Mouse (Mus musculus): ENCODE measurements around the gene Ncl. TPM values are rescaled to one million over a fixed set of nuclear protein-coding genes. Genes with fewer than 3 reads are reported as not detected.
"Not testable (repeated sequence)": the region's sequence is repeated elsewhere in the genome, so short reads cannot be mapped to it uniquely, and the experiment has no call there.

Gene Ncl
- polyA plus RNA-seq, 1 experiment from 2014 or later: 518 TPM

DNA sequence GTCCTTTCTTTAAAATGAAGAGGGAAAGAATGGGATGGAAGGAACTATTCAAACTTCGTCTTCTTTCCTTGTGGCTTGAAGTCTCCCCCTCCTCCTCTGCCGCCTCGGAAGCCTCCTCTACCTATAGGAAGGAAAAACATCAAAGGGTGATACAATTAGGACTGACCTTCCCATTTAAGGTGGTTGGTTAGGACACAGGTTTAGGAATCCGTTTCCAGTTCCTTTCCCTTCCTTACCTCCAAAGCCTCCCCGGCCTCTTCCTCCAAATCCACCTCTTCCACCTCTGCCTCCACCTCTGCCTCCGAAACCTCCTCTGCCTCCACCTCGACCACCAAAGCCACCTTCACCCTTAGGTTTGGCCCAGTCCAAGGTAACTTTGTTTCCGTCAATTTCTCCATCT lies 8.6 kb downstream of the Ncl start:
- no peak overlapping the region for H3K4me3 ChIP-seq
- WGBS: 84% methylated on average over 8 of the region's 8 CpGs
- no peaks in the 10 kb centered on the region for H3K9me3 ChIP-seq
- DNase-seq (ENCODE audit: low spot score): no peak
- no peak overlapping the region for H3K27ac ChIP-seq
- no peaks in the 10 kb centered on the region for H3K4me1 ChIP-seq
- H3K36me3 ChIP-seq: peaks cover 94% of the 10 kb centered on the region
- H3K27me3 ChIP-seq (ENCODE audit: insufficient read depth, poor library complexity, severe bottlenecking): no peaks in the 10 kb centered on the region

DNA sequence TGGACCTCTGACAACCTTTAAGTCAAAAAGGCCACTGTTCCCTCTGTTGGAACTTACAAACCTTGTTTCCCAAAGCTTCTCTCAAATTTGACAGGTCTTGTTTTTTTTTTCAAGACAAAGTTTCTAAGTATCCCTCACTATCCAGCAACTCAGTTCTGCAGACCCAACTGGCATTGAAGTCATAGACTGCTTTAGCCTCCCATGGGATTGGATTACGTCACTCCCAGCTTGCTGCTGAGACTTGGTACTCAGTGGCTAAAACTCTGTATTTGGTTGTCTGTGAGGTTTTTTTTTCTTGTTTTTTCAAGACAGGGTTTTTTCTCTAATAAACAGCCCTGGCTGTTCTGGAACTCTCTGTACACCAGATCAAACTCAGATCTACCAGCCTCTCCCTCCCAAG lies 9.5 kb downstream of the Ncl start:
- DNase-seq (ENCODE audit: low spot score): no peak
- WGBS: 86% methylated on average over 1 of the region's 1 CpGs
- Histone ChIP-seq H3K36me3 (peaks cover 85% of the 10 kb centered on the region), H3K4me1 (no peaks in the 10 kb centered on the region), H3K9me3 (no peaks in the 10 kb centered on the region), H3K27me3 (ENCODE audit: insufficient read depth, poor library complexity, severe bottlenecking) (no peaks in the 10 kb centered on the region), H3K4me3 (no peak overlapping the region), H3K27ac (no peak overlapping the region)

DNA sequence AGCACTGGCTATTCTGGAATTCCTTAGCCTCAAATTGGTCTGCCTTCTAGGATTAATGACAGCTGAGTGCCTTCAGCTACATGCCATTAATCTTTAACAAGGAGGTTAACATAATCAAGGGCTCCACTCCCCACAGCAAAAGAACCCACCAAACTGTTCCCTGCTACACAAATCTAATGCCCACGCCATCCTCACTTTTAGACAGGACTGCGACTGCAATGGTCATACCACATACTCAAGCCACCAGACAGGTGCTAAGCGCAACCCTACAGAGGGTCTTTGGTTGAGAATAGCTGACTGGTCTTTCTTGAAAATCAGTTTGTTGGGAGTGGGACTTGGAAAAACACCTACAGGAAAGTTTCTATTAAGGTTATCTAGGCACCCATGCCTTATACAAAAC lies 10.0 kb downstream of the Ncl start:
- 89% methylated on average over 3 of the region's 3 CpGs for WGBS
- Histone ChIP-seq H3K27me3 (ENCODE audit: insufficient read depth, poor library complexity, severe bottlenecking) (no peaks in the 10 kb centered on the region), H3K36me3 (peaks cover 80% of the 10 kb centered on the region), H3K9me3 (no peaks in the 10 kb centered on the region), H3K4me3 (no peak overlapping the region), H3K27ac (no peak overlapping the region), H3K4me1 (no peaks in the 10 kb centered on the region)
- DNase-seq (ENCODE audit: low spot score): no peak

DNA sequence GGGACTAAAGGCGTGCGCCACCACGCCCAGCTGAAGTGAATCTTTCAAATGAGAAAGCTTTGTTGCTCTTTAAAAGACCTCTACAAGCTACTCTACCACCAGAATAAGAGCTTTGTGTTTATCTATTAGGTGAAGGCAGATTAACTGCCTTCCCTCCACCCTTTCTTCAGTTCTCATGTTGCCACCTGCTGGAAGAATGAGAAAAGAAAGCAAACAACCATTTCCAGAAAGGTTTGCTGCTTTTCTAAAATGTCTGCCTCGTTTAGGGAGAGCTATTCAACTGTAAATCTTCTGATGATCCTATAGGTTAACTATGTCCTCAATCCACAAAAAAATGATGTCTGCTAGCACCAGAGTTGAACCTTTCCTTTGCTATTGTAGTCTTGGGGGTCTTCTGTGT lies 10.4 kb downstream of the Ncl start:
- no peaks in the 10 kb centered on the region for H3K27me3 ChIP-seq (ENCODE audit: insufficient read depth, poor library complexity, severe bottlenecking)
- WGBS: 78% methylated on average over 4 of the region's 4 CpGs
- H3K27ac ChIP-seq: no peak overlapping the region
- no peak overlapping the region for H3K4me3 ChIP-seq
- H3K4me1 ChIP-seq: no peaks in the 10 kb centered on the region
- DNase-seq (ENCODE audit: low spot score): no peak
- peaks cover 76% of the 10 kb centered on the region for H3K36me3 ChIP-seq
- H3K9me3 ChIP-seq: no peaks in the 10 kb centered on the region

DNA sequence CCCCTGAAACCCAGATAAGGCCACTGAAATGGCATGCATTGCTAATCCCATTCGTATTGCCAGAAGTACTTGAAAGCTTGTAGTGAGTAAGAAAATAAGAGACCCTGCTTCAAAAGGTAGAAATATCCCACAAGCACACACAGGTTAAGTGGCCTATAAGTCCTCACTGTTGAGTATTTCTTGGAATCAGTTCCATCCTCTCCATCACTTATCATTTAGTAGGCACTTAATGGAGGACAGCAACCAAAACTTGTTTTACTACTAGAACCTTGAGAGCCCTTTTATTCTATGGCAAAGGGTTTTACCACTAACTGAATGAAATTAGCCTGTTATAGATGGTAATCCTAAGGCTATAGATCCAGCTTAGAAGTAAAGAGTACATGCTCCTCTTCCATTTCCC lies 11.1 kb downstream of the Ncl start:
- Histone ChIP-seq H3K27ac (no peak overlapping the region), H3K4me1 (no peaks in the 10 kb centered on the region), H3K36me3 (peaks cover 69% of the 10 kb centered on the region), H3K9me3 (no peaks in the 10 kb centered on the region), H3K4me3 (no peak overlapping the region), H3K27me3 (ENCODE audit: insufficient read depth, poor library complexity, severe bottlenecking) (no peaks in the 10 kb centered on the region)
- DNase-seq (ENCODE audit: low spot score): no peak
- WGBS: 59% methylated on average over 1 of the region's 1 CpGs

DNA sequence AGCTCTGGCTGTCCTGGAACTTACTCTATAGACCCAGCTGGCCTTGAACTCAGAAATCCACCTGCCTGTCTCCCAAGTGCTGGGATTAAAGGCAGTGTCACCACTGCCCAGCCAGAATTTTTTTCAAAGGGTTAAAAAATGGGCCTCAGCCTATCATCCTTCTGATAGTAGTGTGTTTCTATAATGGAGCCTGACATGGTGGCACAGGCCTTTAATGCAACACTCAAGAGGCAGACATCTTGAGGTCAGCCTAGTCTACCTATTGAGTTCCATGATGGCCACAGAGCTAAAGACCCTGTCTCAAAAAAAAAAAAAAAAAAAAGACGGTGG lies 11.5 kb downstream of the Ncl start:
- WGBS: 56% methylated on average over 1 of the region's 1 CpGs
- no peak overlapping the region for H3K27ac ChIP-seq
- H3K36me3 ChIP-seq: peaks cover 65% of the 10 kb centered on the region
- no peak for DNase-seq (ENCODE audit: low spot score)
- H3K4me3 ChIP-seq: no peak overlapping the region
- H3K27me3 ChIP-seq (ENCODE audit: insufficient read depth, poor library complexity, severe bottlenecking): no peaks in the 10 kb centered on the region
- H3K9me3 ChIP-seq: no peaks in the 10 kb centered on the region
- H3K4me1 ChIP-seq: no peaks in the 10 kb centered on the region

DNA sequence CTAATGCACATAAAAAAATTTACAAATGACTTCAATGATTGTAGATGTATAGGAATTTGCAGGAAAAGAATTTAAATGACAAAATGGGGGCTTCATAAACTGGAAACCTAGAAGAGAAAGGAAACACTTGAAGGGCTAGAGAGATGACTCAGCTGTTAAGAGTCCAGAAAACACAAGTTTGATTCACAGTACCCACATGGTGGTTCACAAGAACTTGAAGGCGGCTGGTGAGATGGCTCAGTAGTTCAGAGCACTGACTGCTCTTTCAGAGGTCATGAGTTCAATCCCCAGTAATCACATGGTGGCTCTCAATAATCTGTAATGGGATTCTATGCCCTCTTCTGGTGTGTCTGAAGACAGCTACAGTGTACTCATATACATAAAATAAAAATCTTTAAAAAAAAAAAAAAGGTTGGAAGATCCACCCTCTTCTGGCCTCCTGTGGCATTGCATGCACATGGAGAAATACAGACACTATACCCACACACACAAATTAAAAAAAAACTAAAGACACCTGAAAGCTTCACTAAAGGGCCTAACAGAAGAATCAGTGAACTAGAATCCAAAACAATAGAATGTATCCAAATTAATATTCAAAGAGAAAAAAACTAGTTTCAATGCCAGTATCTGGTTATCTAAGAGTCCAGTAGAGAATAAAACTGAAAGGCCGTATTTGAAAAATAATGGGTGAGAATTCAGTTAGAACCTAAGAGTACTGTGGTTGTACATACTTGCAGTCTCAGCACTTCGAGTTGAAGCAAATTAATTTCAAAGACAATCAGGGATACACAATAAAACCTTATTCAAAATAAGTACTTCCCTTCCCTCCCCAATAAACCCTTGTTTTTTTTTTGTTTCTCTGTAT lies 12.1 kb downstream of the Ncl start:
- WGBS: 90% methylated on average over 3 of the region's 3 CpGs
- no peak overlapping the region for H3K4me3 ChIP-seq
- peaks cover 59% of the 10 kb centered on the region for H3K36me3 ChIP-seq

DNA sequence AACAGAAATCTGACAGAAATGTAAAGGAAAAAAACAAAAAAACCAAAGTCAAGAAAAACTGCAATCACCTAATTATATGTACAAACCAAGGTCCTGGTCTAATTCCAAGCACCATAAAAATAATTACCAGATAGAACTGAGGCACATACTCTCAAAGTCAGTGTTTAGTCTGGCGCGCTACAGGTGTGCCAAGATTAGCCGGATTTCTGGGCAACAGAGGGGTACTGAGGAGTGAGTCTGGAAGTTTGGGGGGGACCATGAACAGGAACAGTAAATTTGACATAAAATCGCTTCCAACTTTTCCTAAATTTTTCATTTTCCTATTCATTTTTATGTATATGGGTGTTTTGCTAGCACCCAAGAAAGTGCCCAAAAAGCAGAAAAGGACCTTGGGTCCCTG lies 13.2 kb downstream of the Ncl start:
- Histone ChIP-seq H3K27ac (no peak overlapping the region), H3K36me3 (peaks cover 47% of the 10 kb centered on the region), H3K27me3 (ENCODE audit: insufficient read depth, poor library complexity, severe bottlenecking) (no peaks in the 10 kb centered on the region), H3K4me1 (no peaks in the 10 kb centered on the region), H3K4me3 (no peak overlapping the region), H3K9me3 (no peaks in the 10 kb centered on the region)
- no peak for DNase-seq (ENCODE audit: low spot score)
- WGBS: 94% methylated on average over 4 of the region's 4 CpGs

More for the DNA sequence above, 12.1 kb downstream of the Ncl start:
- Histone ChIP-seq H3K27ac (no peak overlapping the region), H3K27me3 (ENCODE audit: insufficient read depth, poor library complexity, severe bottlenecking) (no peaks in the 10 kb centered on the region), H3K9me3 (no peaks in the 10 kb centered on the region), H3K4me1 (no peaks in the 10 kb centered on the region)
- DNase-seq (ENCODE audit: low spot score): no peak

DNA sequence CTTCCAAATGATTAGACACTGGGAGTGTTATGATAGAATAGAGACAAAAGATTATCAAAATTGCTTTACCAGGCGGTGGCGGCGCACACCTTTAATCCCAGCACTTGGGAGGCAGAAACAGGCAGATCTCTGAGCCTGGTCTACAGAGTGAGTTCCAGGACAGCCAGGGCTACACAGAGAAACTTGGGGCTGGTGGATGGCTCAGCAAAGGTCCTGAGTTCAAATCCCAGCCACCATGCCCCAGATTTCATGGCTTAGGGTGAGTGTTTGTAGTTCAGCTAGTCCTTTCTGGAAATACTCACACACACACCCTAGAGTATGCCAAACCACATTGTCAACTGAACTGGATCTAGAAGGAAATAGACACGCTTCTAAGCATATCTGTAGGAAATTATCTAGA lies 14.1 kb downstream of the Ncl start:
- H3K36me3 ChIP-seq: peaks cover 38% of the 10 kb centered on the region
- no peak for DNase-seq (ENCODE audit: low spot score)
- H3K27me3 ChIP-seq (ENCODE audit: insufficient read depth, poor library complexity, severe bottlenecking): no peaks in the 10 kb centered on the region
- H3K9me3 ChIP-seq: no peaks in the 10 kb centered on the region
- H3K27ac ChIP-seq: no peak overlapping the region
- no peak overlapping the region for H3K4me3 ChIP-seq
- H3K4me1 ChIP-seq: no peaks in the 10 kb centered on the region
- WGBS: 85% methylated on average over 4 of the region's 4 CpGs

DNA sequence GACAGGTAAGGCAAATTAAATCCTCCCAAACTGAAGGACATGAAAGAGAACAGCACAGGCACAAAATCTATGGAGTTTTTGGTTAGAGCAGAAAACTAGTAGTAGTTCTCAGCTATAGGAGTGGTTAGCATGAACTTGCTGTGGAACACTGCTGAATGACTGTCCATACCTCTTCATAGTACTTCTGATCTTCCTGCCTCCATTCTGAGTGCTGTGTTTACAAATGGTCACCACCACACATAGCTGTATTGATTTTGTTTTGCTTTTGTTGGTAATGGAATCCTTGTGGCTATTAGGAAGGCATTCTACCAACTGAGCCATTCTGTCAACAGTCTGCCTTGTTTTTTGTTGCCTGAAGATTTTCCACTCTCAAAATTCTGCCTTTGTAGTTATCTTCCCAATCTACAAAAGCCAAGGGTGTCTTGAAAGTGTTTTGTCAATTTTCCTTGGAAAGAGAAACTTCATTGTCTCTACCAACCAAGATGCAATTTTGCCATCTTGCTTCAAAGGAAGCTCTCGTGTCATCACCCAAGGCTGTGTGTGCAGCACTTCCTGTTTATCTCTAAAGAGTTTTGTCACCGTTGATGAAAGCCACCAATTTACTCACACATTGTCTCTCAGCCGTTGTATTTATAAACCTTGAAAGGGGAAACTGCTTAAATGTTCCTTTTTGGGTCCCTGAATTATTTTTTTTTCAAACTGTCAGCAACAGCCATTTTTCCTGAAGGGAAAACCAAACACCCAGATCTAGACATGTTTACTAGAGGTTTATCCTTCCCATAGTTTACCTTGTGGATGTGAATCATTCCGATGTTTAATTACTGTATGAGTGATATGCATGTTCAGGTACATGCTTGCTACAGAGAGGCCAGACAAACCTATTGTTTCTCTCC lies 15.0 kb downstream of the Ncl start:
- H3K4me1 ChIP-seq: no peaks in the 10 kb centered on the region
- peaks cover 30% of the 10 kb centered on the region for H3K36me3 ChIP-seq
- no peak for DNase-seq (ENCODE audit: low spot score)
- no peak overlapping the region for H3K4me3 ChIP-seq
- no peaks in the 10 kb centered on the region for H3K9me3 ChIP-seq
- H3K27me3 ChIP-seq (ENCODE audit: insufficient read depth, poor library complexity, severe bottlenecking): no peaks in the 10 kb centered on the region
- no peak overlapping the region for H3K27ac ChIP-seq
- WGBS: 61% methylated on average over 4 of the region's 4 CpGs

DNA sequence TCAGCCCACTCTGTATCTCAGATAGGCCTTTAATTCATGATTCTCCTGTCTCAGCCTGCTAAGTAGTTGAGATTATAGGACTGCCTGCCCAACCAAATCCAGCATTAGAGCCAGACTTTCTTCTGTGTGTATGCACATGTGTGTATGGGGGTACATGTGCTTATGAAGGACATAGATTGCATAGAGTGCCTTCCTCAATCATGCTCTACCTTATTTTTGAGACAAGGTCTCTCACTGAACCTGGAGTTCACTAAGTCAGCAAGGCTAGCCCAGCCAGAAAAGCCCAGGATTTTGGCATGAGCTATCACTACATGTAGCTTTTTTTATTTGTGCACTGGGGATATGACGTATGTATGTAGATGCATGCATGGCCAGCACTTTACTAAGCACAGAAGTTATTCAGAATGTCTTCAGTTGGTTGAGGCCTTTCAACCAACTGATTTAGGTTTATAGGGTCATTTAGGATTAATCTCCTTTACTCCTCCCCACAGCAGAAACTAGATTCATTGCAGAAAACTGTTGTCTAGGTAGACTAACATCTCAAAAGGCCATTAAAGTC lies 16.0 kb downstream of the Ncl start:
- no peak overlapping the region for H3K4me3 ChIP-seq
- no peaks in the 10 kb centered on the region for H3K4me1 ChIP-seq
- WGBS: 98% methylated on average over 1 of the region's 1 CpGs
- no peak overlapping the region for H3K27ac ChIP-seq
- peaks cover 19% of the 10 kb centered on the region for H3K36me3 ChIP-seq
- no peak for DNase-seq (ENCODE audit: low spot score)
- H3K9me3 ChIP-seq: no peaks in the 10 kb centered on the region
- no peaks in the 10 kb centered on the region for H3K27me3 ChIP-seq (ENCODE audit: insufficient read depth, poor library complexity, severe bottlenecking)

DNA sequence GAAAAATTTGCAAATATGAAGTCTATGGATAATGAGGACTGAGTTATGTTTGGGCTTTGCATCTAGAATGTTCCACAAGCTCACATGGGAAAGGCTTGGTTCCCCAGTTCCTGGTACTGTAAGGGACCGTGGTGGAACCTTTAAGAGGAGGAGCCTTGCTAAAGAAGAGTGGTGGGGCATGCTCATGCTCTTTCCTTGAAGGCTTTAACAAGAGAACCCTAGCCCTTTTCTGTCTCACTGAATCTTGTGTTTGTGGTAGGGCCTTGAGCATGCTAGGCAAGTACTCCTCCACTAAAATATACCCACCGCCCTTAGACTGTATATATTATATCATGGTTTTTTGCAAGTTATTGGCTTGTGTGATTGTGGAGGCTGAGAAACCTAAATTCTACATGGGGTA lies 16.8 kb downstream of the Ncl start:
- WGBS: 84% methylated on average over 2 of the region's 2 CpGs
- Histone ChIP-seq H3K9me3 (no peaks in the 10 kb centered on the region), H3K27ac (no peak overlapping the region), H3K4me1 (no peaks in the 10 kb centered on the region), H3K27me3 (ENCODE audit: insufficient read depth, poor library complexity, severe bottlenecking) (no peaks in the 10 kb centered on the region), H3K4me3 (no peak overlapping the region), H3K36me3 (peaks cover 11% of the 10 kb centered on the region)
- no peak for DNase-seq (ENCODE audit: low spot score)

DNA sequence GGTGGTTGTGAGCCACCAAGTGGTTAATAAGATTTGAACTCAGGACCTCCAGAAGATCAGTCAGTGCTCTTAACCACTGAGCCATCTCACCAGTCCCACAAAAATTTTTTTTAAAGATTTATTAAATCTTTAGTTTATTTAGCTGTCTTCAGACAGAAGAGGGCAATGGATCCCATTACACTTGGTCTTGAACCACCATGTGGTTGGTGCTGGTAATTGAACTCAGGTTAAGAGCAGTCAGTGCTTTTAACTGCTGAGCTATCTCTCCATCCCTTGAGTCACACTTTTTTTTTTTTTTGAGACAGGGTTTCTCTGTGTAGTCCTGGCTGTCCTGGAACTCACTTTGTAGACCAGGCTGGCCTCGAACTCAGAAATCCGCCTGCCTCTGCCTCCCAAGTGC lies 18.1 kb downstream of the Ncl start:
- H3K4me3 ChIP-seq; H3K9me3 ChIP-seq; H3K4me1 ChIP-seq; H3K27me3 ChIP-seq (ENCODE audit: insufficient read depth, poor library complexity, severe bottlenecking); H3K36me3 ChIP-seq; DNase-seq (ENCODE audit: low spot score); H3K27ac ChIP-seq: not testable (repeated sequence)
- 93% methylated on average over 2 of the region's 2 CpGs for WGBS
